Mouse (Mus musculus): ENCODE data around the gene Pon1.

Gene Pon1

DNA sequence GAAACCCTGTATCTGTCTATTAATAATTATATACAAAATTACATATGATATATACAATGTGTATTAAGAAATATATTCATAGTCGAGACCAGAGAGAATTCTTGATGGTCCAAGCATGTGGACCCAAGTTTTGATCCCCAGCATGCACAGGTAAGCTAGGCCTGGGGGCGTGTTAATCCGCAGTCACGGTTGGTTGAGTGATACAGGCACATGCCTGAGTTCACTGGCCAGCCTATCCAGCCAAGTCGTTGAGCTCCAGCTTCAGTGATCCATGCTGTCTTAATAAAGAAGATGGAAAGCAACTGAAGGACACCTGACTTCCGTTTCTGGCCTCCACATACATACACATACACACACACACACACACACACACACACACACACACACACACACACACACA, 57.7 kb downstream of the Pon1 start:
- no peak for DNase-seq (ENCODE audit: low read depth, low spot score)

DNA sequence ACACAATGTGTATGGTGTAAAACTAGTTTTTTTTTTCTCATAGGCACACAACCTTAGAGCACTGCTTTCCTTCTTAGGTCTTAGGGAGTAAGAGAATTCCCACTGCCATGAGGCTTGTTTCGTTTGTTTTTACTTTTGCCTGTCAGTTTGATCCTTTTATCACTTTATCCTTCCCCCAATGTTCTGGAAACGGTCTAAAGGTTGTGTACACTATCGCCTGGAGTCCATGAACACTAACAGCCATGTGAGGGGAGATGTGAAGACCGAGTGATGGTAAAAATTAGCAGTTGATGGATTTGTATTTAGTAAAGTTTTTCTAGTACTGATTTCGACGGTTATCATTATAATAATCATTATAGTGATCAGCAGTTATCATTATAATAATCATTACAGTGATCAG, 58.8 kb downstream of the Pon1 start:
- no peak for DNase-seq (ENCODE audit: low read depth, low spot score)

DNA sequence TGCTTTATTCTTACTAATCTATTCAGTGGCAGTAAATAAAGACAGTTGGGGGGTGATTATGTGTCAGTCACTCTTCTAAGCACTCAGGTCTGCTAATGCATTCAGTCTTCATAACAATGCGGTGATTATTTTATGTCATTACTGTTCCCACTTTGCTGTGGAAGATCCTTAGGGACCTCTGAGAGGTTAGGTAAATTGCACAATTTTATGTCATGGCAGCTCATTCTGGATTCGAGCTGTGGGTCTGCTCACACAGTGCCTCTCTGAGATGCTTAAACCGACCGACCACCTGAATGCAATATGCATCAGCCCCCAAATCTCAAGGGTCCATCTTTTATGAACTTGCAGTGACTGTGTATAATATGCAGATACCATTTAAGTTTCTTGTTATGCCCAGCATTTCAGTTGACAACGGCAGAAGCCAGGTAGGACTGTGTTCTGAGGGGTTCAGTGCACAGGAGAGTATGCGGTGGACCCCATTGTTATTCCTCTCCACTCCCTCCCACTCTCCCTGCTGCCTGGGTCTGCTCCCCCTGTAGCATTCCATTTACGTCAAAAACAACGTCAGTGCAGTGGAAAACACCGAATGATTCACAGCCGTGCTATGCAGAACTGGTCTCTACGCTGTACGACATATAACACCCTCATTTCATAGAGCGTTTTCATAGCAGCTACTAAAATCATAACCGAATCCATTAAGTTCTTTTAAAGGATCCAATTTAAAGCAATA, 64.2 kb downstream of the Pon1 start:
- no peak for DNase-seq (ENCODE audit: low read depth, low spot score)

DNA sequence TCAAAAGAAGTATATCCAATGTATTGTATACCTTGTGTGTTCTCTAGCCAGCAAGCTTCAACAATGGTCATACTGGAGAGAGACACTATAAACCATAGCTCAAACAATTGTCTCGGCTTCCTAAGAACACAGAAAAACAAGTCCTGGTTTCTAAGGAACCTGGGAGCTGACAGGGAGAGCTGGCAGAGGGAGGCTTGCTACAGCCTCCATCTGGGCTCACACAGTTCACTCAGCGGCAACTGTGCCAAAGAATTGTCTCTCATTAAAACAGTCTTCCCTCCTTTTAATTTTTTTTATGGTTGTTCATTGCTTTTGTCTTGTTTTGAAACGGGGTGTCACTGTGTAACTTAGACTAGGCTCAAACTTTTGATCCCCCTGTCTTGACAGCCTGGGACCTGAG, 73.5 kb downstream of the Pon1 start:
- DNase-seq (ENCODE audit: low read depth, low spot score) = no peak

DNA sequence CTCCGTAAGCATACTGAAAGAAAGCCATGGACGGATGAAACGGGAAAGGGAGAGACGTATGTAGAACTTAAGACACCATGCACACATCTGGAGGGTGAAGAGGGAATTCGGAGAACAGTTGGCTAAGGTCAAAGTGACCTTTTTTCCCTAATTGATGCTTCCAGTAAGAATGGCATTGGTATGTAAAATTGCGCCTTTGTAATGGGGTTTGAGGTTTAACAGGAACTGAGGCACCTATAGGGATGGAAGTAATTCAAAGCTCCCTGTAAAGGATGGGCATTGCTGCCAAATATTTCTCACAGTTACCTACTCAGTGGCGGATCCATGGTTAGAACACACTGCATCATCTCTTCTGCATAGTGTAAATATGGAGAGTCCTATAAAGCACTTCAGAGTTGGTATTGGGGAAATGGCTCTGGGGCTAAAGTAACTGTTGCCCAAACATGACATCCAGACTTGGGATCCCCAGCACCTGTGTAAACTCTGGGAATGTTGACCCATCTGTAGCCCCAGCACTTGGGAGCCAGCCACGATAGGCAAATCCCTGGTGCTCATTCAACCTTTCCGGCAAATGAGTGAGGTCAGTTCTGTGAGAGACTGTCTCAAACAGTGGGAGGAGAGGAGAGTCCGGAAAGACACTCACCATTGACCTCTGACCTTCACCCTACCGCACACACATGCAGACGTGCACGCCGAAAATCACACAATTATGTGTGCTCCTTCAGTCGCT, 74.4 kb downstream of the Pon1 start:
- DNase-seq (ENCODE audit: low read depth, low spot score) = no peak

Measured in mesoderm, embryonic 11.5 days (tissue).